Mouse (Mus musculus) forebrain, embryonic 16.5 days (tissue): Measurements from ENCODE around the gene Cers5. TPM values are rescaled to one million over a fixed set of nuclear protein-coding genes. Genes with fewer than 3 reads are reported as not detected.
"Not testable (repeated sequence)": the region's sequence is repeated elsewhere in the genome, so short reads cannot be mapped to it uniquely, and the experiment has no call there.

ENCODE experiments used
- ATAC-seq: fragments of 200-750 bp; cut with Nextera tagmentation; 2 replicates; pipeline ENCODE4 v1.8.0; 2017; ENCODE audit warnings: mild to moderate bottlenecking, moderate library complexity
- H3K27ac ChIP-seq: fragments of 300-500 bp; sonication (generic); 2 replicates; pipeline ENCODE4 v1.5.1; 2014; ENCODE audit warnings: low read length, control low read depth
- H3K27me3 ChIP-seq: fragments of 300-500 bp; sonication (generic); replicated peaks from 2 replicates; pipeline ENCODE4 v1.6.1; 2014; ENCODE audit warnings: low read length; ENCODE audit not compliant: control insufficient read depth, insufficient read depth
- H3K36me3 ChIP-seq: fragments of 300-500 bp; sonication (generic); 2 replicates; pipeline ENCODE4 v1.6.1; 2014; ENCODE audit not compliant: control insufficient read depth, insufficient read depth
- H3K4me1 ChIP-seq: fragments of 300-500 bp; sonication (generic); replicated peaks from 2 replicates; pipeline ENCODE4 v1.6.1; 2014; ENCODE audit warnings: low read length; ENCODE audit not compliant: control insufficient read depth, insufficient read depth
- H3K4me2 ChIP-seq: fragments of 300-500 bp; sonication (generic); 2 replicates; pipeline ENCODE4 v1.6.1; 2014; ENCODE audit warnings: mild to moderate bottlenecking, low read length, control low read depth
- H3K4me3 ChIP-seq: fragments of 300-500 bp; sonication (generic); replicated peaks from 2 replicates; pipeline ENCODE4 v1.5.1; 2014; ENCODE audit warnings: mild to moderate bottlenecking, low read length, control low read depth
- H3K9ac ChIP-seq: fragments of 300-500 bp; sonication (generic); replicated peaks from 2 replicates; pipeline ENCODE4 v1.6.1; 2014; ENCODE audit warnings: low read depth, low read length, control low read depth
- H3K9me3 ChIP-seq: fragments of 300-500 bp; sonication (generic); 2 replicates; pipeline ENCODE4 v1.6.1; 2016; ENCODE audit warnings: low read length; ENCODE audit not compliant: control insufficient read depth
- WGBS: fragments of 180-500 bp; shearing (Covaris S2); extraction: QIAGEN DNeasy Blood & Tissue Kit; methylation state at CpG from one replicate; pipeline ENCODE4 v1.1.7; 2014; 5-methylcytosine and 5-hydroxymethylcytosine counted together
- polyA plus RNA-seq: library from polyadenylated mRNA; unstranded; fragments of >200 nt; fragmentation: Nextera tagmentation; extraction: Ambion mirVana; gene quantifications from 2 replicates; pipeline ENCODE4 v1.2.1, GENCODE M21; 2015

The Cers5 gene
- 74.7 and 77.9 TPM in 2 replicates for polyA plus RNA-seq

- H3K27me3 ChIP-seq, H3K9me3 ChIP-seq, H3K36me3 ChIP-seq, ATAC-seq: not testable (repeated sequence)
- peak within 1 kb of the TSS; percentile 92 for H3K9ac ChIP-seq
- peaks cover 17% of the 10 kb centered on the region for H3K4me1 ChIP-seq
- peak within 1 kb of the TSS; percentile 91 for H3K4me2 ChIP-seq
- H3K4me3 ChIP-seq = peak within 1 kb of the TSS; percentile 76
- peak within 1 kb of the TSS; percentile 91 for H3K27ac ChIP-seq
Observed at GRCm38 (mm10) chr15:99772881-99772924, at the start of gene Cers5. TSS of gene Cers5 (minus strand) at chr15:99772885.

- Histone ChIP-seq H3K36me3 (no peaks in the 10 kb centered on the region; the same call in 1 of the 2 replicates), H3K4me2 (peak overlapping the region; percentile 50), H3K27me3 (no peaks in the 10 kb centered on the region), H3K27ac (peak overlapping the region; percentile 94), H3K4me3 (peak overlapping the region; percentile 35), H3K9me3 (no peaks in the 10 kb centered on the region), H3K4me1 (peaks cover 31% of the 10 kb centered on the region), H3K9ac (peak overlapping the region; percentile 54)
- WGBS = 53% methylated on average over 14 of the region's 14 CpGs
- ATAC-seq = no peak
Observed at GRCm38 (mm10) chr15:99819621-99820279, 47.1 kb upstream of the Cers5 start.

GRCm38 (mm10) chr15:99819109-99819440, 46.4 kb upstream of the Cers5 start:
- Histone ChIP-seq H3K9ac (peak overlapping the region; percentile 54), H3K27ac (peak overlapping the region; percentile 94), H3K9me3 (no peaks in the 10 kb centered on the region), H3K27me3 (no peaks in the 10 kb centered on the region), H3K4me1 (peaks cover 31% of the 10 kb centered on the region), H3K36me3 (no peaks in the 10 kb centered on the region; the same call in 1 of the 2 replicates), H3K4me2 (peak overlapping the region; percentile 50), H3K4me3 (peak overlapping the region; percentile 35)
- WGBS = 17% methylated on average over 6 of the region's 6 CpGs
- ATAC-seq = peak; percentile 39; the same call in 1 of the 2 replicates

GRCm38 (mm10) chr15:99818321-99819108, 45.8 kb upstream of the Cers5 start:
- peak; percentile 79 for ATAC-seq
- WGBS = 8% methylated on average over 13 of the region's 13 CpGs
- peak overlapping the region; percentile 54 for H3K9ac ChIP-seq
- no peaks in the 10 kb centered on the region for H3K27me3 ChIP-seq
- peak overlapping the region; percentile 94 for H3K27ac ChIP-seq
- H3K36me3 ChIP-seq = no peaks in the 10 kb centered on the region; the same call in 1 of the 2 replicates
- H3K4me2 ChIP-seq = peak overlapping the region; percentile 50
- peak overlapping the region; percentile 35 for H3K4me3 ChIP-seq
- peaks cover 30% of the 10 kb centered on the region for H3K4me1 ChIP-seq
- no peaks in the 10 kb centered on the region for H3K9me3 ChIP-seq

GRCm38 (mm10) chr15:99817343-99818235, 44.9 kb upstream of the Cers5 start:
- no peaks in the 10 kb centered on the region for H3K9me3 ChIP-seq
- H3K4me2 ChIP-seq = peak overlapping the region; percentile 50
- WGBS = 28% methylated on average over 8 of the region's 8 CpGs
- ATAC-seq = peak; percentile 71
- H3K36me3 ChIP-seq = no peaks in the 10 kb centered on the region; the same call in 1 of the 2 replicates
- H3K27me3 ChIP-seq = no peaks in the 10 kb centered on the region
- H3K4me3 ChIP-seq = peak overlapping the region; percentile 20
- H3K9ac ChIP-seq = 0 out of 2 replicates have a peak overlapping the region, but pooled peaks have one; percentile 13
- H3K27ac ChIP-seq = peak overlapping the region; percentile 94
- H3K4me1 ChIP-seq = peaks cover 29% of the 10 kb centered on the region

GRCm38 (mm10) chr15:99815999-99816398, 43.3 kb upstream of the Cers5 start:
- no peaks in the 10 kb centered on the region for H3K27me3 ChIP-seq
- 90% methylated on average over 4 of the region's 4 CpGs for WGBS
- no peaks in the 10 kb centered on the region; the same call in 1 of the 2 replicates for H3K36me3 ChIP-seq
- H3K4me2 ChIP-seq = no peak overlapping the region
- no peak overlapping the region for H3K27ac ChIP-seq
- H3K4me1 ChIP-seq = peaks cover 28% of the 10 kb centered on the region
- no peak overlapping the region for H3K9ac ChIP-seq
- ATAC-seq = no peak
- H3K4me3 ChIP-seq = no peak overlapping the region
- no peaks in the 10 kb centered on the region for H3K9me3 ChIP-seq

- H3K9ac ChIP-seq = no peak overlapping the region
- WGBS = 84% methylated on average over 24 of the region's 24 CpGs
- H3K36me3 ChIP-seq = no peaks in the 10 kb centered on the region; the same call in 1 of the 2 replicates
- H3K27ac ChIP-seq = no peak overlapping the region
- H3K4me1 ChIP-seq = peaks cover 22% of the 10 kb centered on the region
- ATAC-seq = no peak
- H3K9me3 ChIP-seq = no peaks in the 10 kb centered on the region
- no peaks in the 10 kb centered on the region for H3K27me3 ChIP-seq
- no peak overlapping the region for H3K4me3 ChIP-seq
- no peak overlapping the region for H3K4me2 ChIP-seq
Observed at GRCm38 (mm10) chr15:99814554-99815260, 42.0 kb upstream of the Cers5 start.

GRCm38 (mm10) chr15:99813639-99814038, 41.0 kb upstream of the Cers5 start:
- no peaks in the 10 kb centered on the region for H3K9me3 ChIP-seq
- H3K4me3 ChIP-seq = no peak overlapping the region
- 94% methylated on average over 6 of the region's 6 CpGs for WGBS
- H3K27me3 ChIP-seq = no peaks in the 10 kb centered on the region
- H3K27ac ChIP-seq = no peak overlapping the region
- ATAC-seq = no peak
- no peak overlapping the region for H3K9ac ChIP-seq
- no peaks in the 10 kb centered on the region; the same call in 1 of the 2 replicates for H3K36me3 ChIP-seq
- H3K4me1 ChIP-seq = peaks cover 15% of the 10 kb centered on the region
- no peak overlapping the region for H3K4me2 ChIP-seq

GRCm38 (mm10) chr15:99812097-99812496, 39.4 kb upstream of the Cers5 start:
- Histone ChIP-seq H3K36me3 (no peaks in the 10 kb centered on the region; the same call in 1 of the 2 replicates), H3K9ac (no peak overlapping the region), H3K4me2 (no peak overlapping the region), H3K4me3 (no peak overlapping the region), H3K4me1 (peaks cover 18% of the 10 kb centered on the region), H3K27me3 (no peaks in the 10 kb centered on the region), H3K27ac (no peak overlapping the region), H3K9me3 (no peaks in the 10 kb centered on the region)
- no peak for ATAC-seq
- WGBS = 74% methylated on average over 7 of the region's 7 CpGs
